Mouse (Mus musculus) erythroblast, adult 5-6 weeks (primary cell): Measurements from ENCODE around the gene D330045A20Rik. TPM values are rescaled to one million over a fixed set of nuclear protein-coding genes. Genes with fewer than 3 reads are reported as not detected.
"Not testable (repeated sequence)": the region's sequence is repeated elsewhere in the genome, so short reads cannot be mapped to it uniquely, and the experiment has no call there.

Source experiments
- ATAC-seq: replicated peaks from 2 replicates; pipeline ENCODE4 v1.8.0; 2016; ENCODE audit warnings: moderate number of reproducible peaks, mild to moderate bottlenecking, moderate TSS enrichment, inconsistent platforms; ENCODE audit not compliant: poor library complexity, low FRiP score, severe bottlenecking
- total RNA-seq, 2 experiments: library from RNA; stranded (forward) in 1 of 2; stranded (reverse) in 1 of 2; fragments of 150-400 nt in 1 of 2; fragments of 200-764, 138-1000 nt in 1 of 2; gene quantifications; 2 replicates each; pipeline versions ENCODE4 v1.2.3 to v1.2.4; 2015 to 2017; ENCODE audit warnings: low replicate concordance in 2 of 2

D330045A20Rik gene
- total RNA-seq, 2 experiments from 2014 or later: not detected

- ATAC-seq: no peak
Observed at GRCm38 (mm10) chrX:139562925-139563461, 82.8 kb downstream of the D330045A20Rik start, which contains the start of gene Rnf128. Gene Rnf128, plus strand, starts transcription at chrX:139563316.

- no peak for ATAC-seq
Observed at GRCm38 (mm10) chrX:139570054-139570453, 89.9 kb downstream of the D330045A20Rik start.

- ATAC-seq: no peak
Observed at GRCm38 (mm10) chrX:139578649-139579278, 98.6 kb downstream of the D330045A20Rik start.

GRCm38 (mm10) chrX:139583616-139584015 is 103.4 kb downstream of the D330045A20Rik start:
- no peak for ATAC-seq

- ATAC-seq: not testable (repeated sequence)
Observed at GRCm38 (mm10) chrX:139586676-139587075, 106.5 kb downstream of the D330045A20Rik start.

GRCm38 (mm10) chrX:139596404-139596803 is 116.2 kb downstream of the D330045A20Rik start:
- no peak for ATAC-seq

Other genes starting within 250 kb of the D330045A20Rik start
- gene Trap1a, start 146.7 kb upstream of the D330045A20Rik start, total RNA-seq (2015; ENCODE audit: low replicate concordance): not detected in 2 replicates
- gene Trap1a, start 146.7 kb upstream of the D330045A20Rik start, total RNA-seq (2017; ENCODE audit: low replicate concordance): not detected in 2 replicates
- gene Rnf128, start 82.9 kb downstream of the D330045A20Rik start, total RNA-seq (2015; ENCODE audit: low replicate concordance): 1.7 TPM in 1 of 2 replicates, not detected in the other
- gene Rnf128, start 82.9 kb downstream of the D330045A20Rik start, total RNA-seq (2017; ENCODE audit: low replicate concordance): 0.56 and 1.8 TPM in 2 replicates
- 0.96 and 3.1 TPM in 2 replicates for gene Tbc1d8b, start 204.6 kb downstream of the D330045A20Rik start, total RNA-seq (2015; ENCODE audit: low replicate concordance)
- 1.4 and 3.2 TPM in 2 replicates for gene Tbc1d8b, start 204.6 kb downstream of the D330045A20Rik start, total RNA-seq (2017; ENCODE audit: low replicate concordance)
- gene Gm15013, start 234.1 kb downstream of the D330045A20Rik start, total RNA-seq (2015; ENCODE audit: low replicate concordance): not detected in 2 replicates
- not detected in 2 replicates for gene Gm15013, start 234.1 kb downstream of the D330045A20Rik start, total RNA-seq (2017; ENCODE audit: low replicate concordance)